Mouse (Mus musculus) cerebellum, adult 18-20 months (tissue): ENCODE data around the gene Stk38.
A peak's percentile ranks its signal among the peaks of the same experiment; 100 is the strongest.

Experiments
- DNase-seq, 2 experiments: peaks; one replicate each; pipeline ENCODE4 v3.0.0; 2021

The Stk38 gene

GRCm38 (mm10) chr17:28951831-28952799 is 55.7 kb downstream of the Stk38 start, which contains the start of gene Kctd20:
Kctd20 (plus strand) TSS chr17:28951950.
- peak; percentile 91 to 99 for DNase-seq

- DNase-seq = no peak
Measured at GRCm38 (mm10) chr17:28950751-28951150, 57.0 kb downstream of the Stk38 start.

- DNase-seq = no peak
Measured at GRCm38 (mm10) chr17:28948661-28949060, 59.1 kb downstream of the Stk38 start.

- DNase-seq = no peak
Measured at GRCm38 (mm10) chr17:28947011-28947939, 60.5 kb downstream of the Stk38 start.

GRCm38 (mm10) chr17:28944481-28944880 is 63.3 kb downstream of the Stk38 start:
- DNase-seq = no peak

GRCm38 (mm10) chr17:28943740-28944139 is 64.1 kb downstream of the Stk38 start, which contains the start of gene Pxt1:
Pxt1 (minus strand) TSS chr17:28943840.
- no peak for DNase-seq

- DNase-seq = no peak
Measured at GRCm38 (mm10) chr17:28942101-28942500, 65.7 kb downstream of the Stk38 start.

- no peak for DNase-seq
Measured at GRCm38 (mm10) chr17:28940776-28941555, 66.8 kb downstream of the Stk38 start.

- peak in 1 of 2 experiments; percentile 22 for DNase-seq
Measured at GRCm38 (mm10) chr17:28936622-28937345, 71.0 kb downstream of the Stk38 start.

- no peak for DNase-seq
Measured at GRCm38 (mm10) chr17:28936133-28936532, 71.7 kb downstream of the Stk38 start.

- DNase-seq = no peak
Measured at GRCm38 (mm10) chr17:28934120-28934916, 73.5 kb downstream of the Stk38 start.

- no peak for DNase-seq
Measured at GRCm38 (mm10) chr17:28932274-28932673, 75.5 kb downstream of the Stk38 start.

GRCm38 (mm10) chr17:28931436-28932211 is 76.2 kb downstream of the Stk38 start:
- no peak for DNase-seq

- DNase-seq = peak; percentile 27 to 41
Measured at GRCm38 (mm10) chr17:28930392-28931074, 77.3 kb downstream of the Stk38 start.

- DNase-seq = no peak
Measured at GRCm38 (mm10) chr17:28929369-28929768, 78.4 kb downstream of the Stk38 start.

GRCm38 (mm10) chr17:28928004-28928403 is 79.8 kb downstream of the Stk38 start:
- DNase-seq = no peak

GRCm38 (mm10) chr17:28926866-28927635 is 80.7 kb downstream of the Stk38 start:
- DNase-seq = peak; percentile 32 to 36

- peak; percentile 82 to 86 for DNase-seq
Measured at GRCm38 (mm10) chr17:28926380-28926779, 81.4 kb downstream of the Stk38 start.
